Mouse (Mus musculus): ENCODE measurements around the gene Smarca5. TPM values are rescaled to one million over a fixed set of nuclear protein-coding genes. Genes with fewer than 3 reads are reported as not detected.
A peak's percentile ranks its signal among the peaks of the same experiment; 100 is the strongest.

Smarca5 gene
- total and polyA plus RNA-seq, 3 experiments = 59.0 to 140 (median 89.1) TPM

- TF ChIP-seq TCF12 (IDR thresholded peaks at IDR 0.05; ENCODE audit: low read depth, low read length) = peak; percentile 98
- peak; percentile 86 for TF ChIP-seq TAL1 (IDR thresholded peaks at IDR 0.05; ENCODE audit: low read length)
- no peak for TF ChIP-seq MYB (IDR thresholded peaks at IDR 0.05; ENCODE audit: low read depth, low read length)
Measured at GRCm38 (mm10) chr8:80663476-80663875, 75.8 kb downstream of the Smarca5 start (continued).

GRCm38 (mm10) chr8:80661055-80661454 lies 78.2 kb downstream of the Smarca5 start:
- peaks cover 26 to 32% of the 10 kb centered on the region in 2 experiments for H3K4me1 ChIP-seq (ENCODE audit: control insufficient read depth in 1 of 2, insufficient read depth in 2 of 2, low read length in 2 of 2)
- H3K27ac ChIP-seq (ENCODE audit: control insufficient read depth, low read depth, low read length) = peak overlapping the region; percentile 89
- no peak overlapping the region; the same call in 1 of the 2 replicates for H3K9ac ChIP-seq (ENCODE audit: control insufficient read depth, low read depth, low read length, poor library complexity, severe bottlenecking)
- DNase-seq (ENCODE audit: low read depth, low spot score) = peak; percentile 90
- no peaks in the 10 kb centered on the region for H3K27me3 ChIP-seq (ENCODE audit: control insufficient read depth in 1 of 2, insufficient read depth in 2 of 2, low read length in 2 of 2)
- peak overlapping the region in 1 of 2 experiments; percentile 14; a peak in 1 of 4 replicates for H3K4me3 ChIP-seq (ENCODE audit: control insufficient read depth in 1 of 2, insufficient read depth in 1 of 2, low read depth in 2 of 2, low read length in 2 of 2)
- peaks cover 0 to 39% of the 10 kb centered on the region in 2 experiments; a peak in 2 of 4 replicates for H3K36me3 ChIP-seq (ENCODE audit: control insufficient read depth in 1 of 2, insufficient read depth in 2 of 2, low read length in 2 of 2)
- H3K9me3 ChIP-seq (replicated peaks; ENCODE audit: insufficient read depth, low read length) = no peaks in the 10 kb centered on the region
- no peaks in the 10 kb centered on the region for H3K79me2 ChIP-seq (ENCODE audit: control insufficient read depth, insufficient read depth, low read length, poor library complexity)
- TF ChIP-seq MYC (IDR thresholded peaks at IDR 0.05; ENCODE audit: low read depth, low read length) = 0 out of 2 replicates have a peak, but pooled peaks have one; percentile 44
- peak; percentile 98 for TF ChIP-seq GATA1 (IDR thresholded peaks at IDR 0.05; ENCODE audit: low read depth, low read length)
- TF ChIP-seq SIN3A (IDR thresholded peaks at IDR 0.05; ENCODE audit: low read length) = no peak; the same call in none of the 2 replicates
- no peak for TF ChIP-seq USF1 (IDR thresholded peaks at IDR 0.05; ENCODE audit: low read depth, low read length)
- TF ChIP-seq POLR2A (IDR thresholded peaks at IDR 0.05; ENCODE audit: control insufficient read depth in 1 of 2, insufficient read depth in 1 of 2, low read depth in 1 of 2, low read length in 2 of 2, poor library complexity in 1 of 2) = peak in 1 of 2 experiments; percentile 60; a peak in 2 of 4 replicates
- TF ChIP-seq CTCF (IDR thresholded peaks at IDR 0.05 in 2 of 3, conservative IDR thresholded peaks at IDR 0.05 in 1 of 3; ENCODE audit: control insufficient read depth in 1 of 3, insufficient read depth in 1 of 3, low read depth in 2 of 3, low read length in 3 of 3, poor library complexity in 1 of 3, severe bottlenecking in 1 of 3) = no peak
- no peak for TF ChIP-seq JUND (IDR thresholded peaks at IDR 0.05; ENCODE audit: low read depth, low read length)
- TF ChIP-seq MYB (IDR thresholded peaks at IDR 0.05; ENCODE audit: low read depth, low read length) = peak; percentile 86
- no peak for TF ChIP-seq POLR2AphosphoS5 (IDR thresholded peaks at IDR 0.05; ENCODE audit: borderline replicate concordance, low read depth, low read length)
- no peak for TF ChIP-seq ZC3H11A (IDR thresholded peaks at IDR 0.05; ENCODE audit: low read depth, low read length)
- TF ChIP-seq GABPA (IDR thresholded peaks at IDR 0.05; ENCODE audit: low read depth, low read length) = no peak
- TF ChIP-seq ZKSCAN1 (IDR thresholded peaks at IDR 0.05; ENCODE audit: low read depth, low read length) = no peak
- no peak for TF ChIP-seq CHD1 (IDR thresholded peaks at IDR 0.05; ENCODE audit: low read depth, low read length)
- no peak for TF ChIP-seq NRF1 (IDR thresholded peaks at IDR 0.05; ENCODE audit: insufficient read depth, low read depth, low read length, poor library complexity, severe bottlenecking)
- no peak for TF ChIP-seq RAD21 (IDR thresholded peaks at IDR 0.05; ENCODE audit: low read depth, low read length)
- no peak for TF ChIP-seq E2F4 (IDR thresholded peaks at IDR 0.05; ENCODE audit: borderline replicate concordance, low read depth, low read length)
- no peak for TF ChIP-seq BHLHE40 (IDR thresholded peaks at IDR 0.05; ENCODE audit: borderline replicate concordance, low read depth, low read length)
- TF ChIP-seq UBTF (IDR thresholded peaks at IDR 0.05; ENCODE audit: borderline replicate concordance, insufficient read depth, low read depth, low read length) = no peak
- TF ChIP-seq RCOR1 (IDR thresholded peaks at IDR 0.05; ENCODE audit: low read depth, low read length) = peak; percentile 85
- no peak for TF ChIP-seq CHD2 (IDR thresholded peaks at IDR 0.05; ENCODE audit: low read length)
- no peak for TF ChIP-seq POLR2AphosphoS2 (IDR thresholded peaks at IDR 0.05; ENCODE audit: low read length)
- no peak for TF ChIP-seq ZNF384 (IDR thresholded peaks at IDR 0.05; ENCODE audit: low read depth, low read length)
- peak; percentile 55; the same call in 1 of the 2 replicates for TF ChIP-seq MXI1 (IDR thresholded peaks at IDR 0.05; ENCODE audit: low read depth, low read length)
- TF ChIP-seq NELFE (IDR thresholded peaks at IDR 0.05; ENCODE audit: low read depth, low read length) = no peak
- TF ChIP-seq TCF12 (IDR thresholded peaks at IDR 0.05; ENCODE audit: low read depth, low read length) = peak; percentile 88
- TF ChIP-seq TBP (IDR thresholded peaks at IDR 0.05; ENCODE audit: low read depth, low read length) = peak; percentile 43; the same call in 1 of the 2 replicates
- peak; percentile 81 for TF ChIP-seq ETS1 (IDR thresholded peaks at IDR 0.05; ENCODE audit: low read depth, low read length)
- no peak for TF ChIP-seq KAT2A (conservative IDR thresholded peaks at IDR 0.05; ENCODE audit: low read depth, low read length)
- TF ChIP-seq TAL1 (IDR thresholded peaks at IDR 0.05; ENCODE audit: low read length) = peak; percentile 41
- no peak for TF ChIP-seq MAZ (IDR thresholded peaks at IDR 0.05; ENCODE audit: low read depth, low read length)
- no peak for TF ChIP-seq SMC3 (IDR thresholded peaks at IDR 0.05; ENCODE audit: low read depth, low read length)
- TF ChIP-seq HCFC1 (IDR thresholded peaks at IDR 0.05; ENCODE audit: low read depth, low read length) = peak; percentile 54; the same call in 1 of the 2 replicates
- TF ChIP-seq MAFK (IDR thresholded peaks at IDR 0.05; ENCODE audit: borderline replicate concordance, low read depth, low read length) = no peak
- no peak for TF ChIP-seq USF2 (IDR thresholded peaks at IDR 0.05; ENCODE audit: borderline replicate concordance in 1 of 2, insufficient read depth in 1 of 2, low read depth in 1 of 2, low read length in 2 of 2)
- 0 out of 2 replicates have a peak, but pooled peaks have one; percentile 22 for TF ChIP-seq ELF1 (IDR thresholded peaks at IDR 0.05; ENCODE audit: low read depth, low read length)
